Mouse (Mus musculus) embryonic facial prominence, embryonic 12.5 days (tissue): ENCODE measurements around the gene Eef2. TPM values are rescaled to one million over a fixed set of nuclear protein-coding genes. Genes with fewer than 3 reads are reported as not detected.

Source experiments
- ATAC-seq: fragments of 200-750 bp; cut with Nextera tagmentation; 2 replicates; pipeline ENCODE4 v1.8.0; 2017; ENCODE audit not compliant: insufficient number of reproducible peaks, insufficient read depth, low FRiP score, low TSS enrichment
- H3K27ac ChIP-seq: fragments of 300-500 bp; sonication (generic); 2 replicates; pipeline ENCODE4 v1.5.1; 2016; ENCODE audit warnings: mild to moderate bottlenecking
- H3K27me3 ChIP-seq: fragments of 300-500 bp; sonication (generic); 2 replicates; pipeline ENCODE4 v1.6.1; 2016; ENCODE audit warnings: mild to moderate bottlenecking, moderate library complexity
- H3K36me3 ChIP-seq: fragments of 300-500 bp; sonication (generic); 2 replicates; pipeline ENCODE4 v1.6.1; 2016; ENCODE audit warnings: mild to moderate bottlenecking
- H3K4me1 ChIP-seq: fragments of 300-500 bp; sonication (generic); 2 replicates; pipeline ENCODE4 v1.6.1; 2016
- H3K4me2 ChIP-seq: fragments of 300-500 bp; sonication (generic); replicated peaks from 2 replicates; pipeline ENCODE4 v1.6.1; 2016; ENCODE audit warnings: mild to moderate bottlenecking, moderate library complexity
- H3K4me3 ChIP-seq: fragments of 300-500 bp; sonication (generic); 2 replicates; pipeline ENCODE4 v1.5.1; 2016; ENCODE audit warnings: mild to moderate bottlenecking
- H3K9ac ChIP-seq: fragments of 300-500 bp; sonication (generic); 2 replicates; pipeline ENCODE4 v1.6.1; 2016; ENCODE audit warnings: mild to moderate bottlenecking, moderate library complexity
- H3K9me3 ChIP-seq: fragments of 300-500 bp; sonication (generic); 2 replicates; pipeline ENCODE4 v1.6.1; 2016; ENCODE audit warnings: mild to moderate bottlenecking, moderate library complexity
- WGBS: fragments of 180-500 bp; shearing (Covaris S2); methylation state at CpG from one replicate; pipeline ENCODE4 v1.1.7; 2016; 5-methylcytosine and 5-hydroxymethylcytosine counted together
- polyA plus RNA-seq: library from polyadenylated mRNA; unstranded; fragments of >200 nt; fragmentation: Nextera tagmentation; extraction: Ambion mirVana; gene quantifications from 2 replicates; pipeline ENCODE4 v1.2.1, GENCODE M21; 2016

Eef2 gene
- 552 and 562 TPM in 2 replicates for polyA plus RNA-seq

DNA sequence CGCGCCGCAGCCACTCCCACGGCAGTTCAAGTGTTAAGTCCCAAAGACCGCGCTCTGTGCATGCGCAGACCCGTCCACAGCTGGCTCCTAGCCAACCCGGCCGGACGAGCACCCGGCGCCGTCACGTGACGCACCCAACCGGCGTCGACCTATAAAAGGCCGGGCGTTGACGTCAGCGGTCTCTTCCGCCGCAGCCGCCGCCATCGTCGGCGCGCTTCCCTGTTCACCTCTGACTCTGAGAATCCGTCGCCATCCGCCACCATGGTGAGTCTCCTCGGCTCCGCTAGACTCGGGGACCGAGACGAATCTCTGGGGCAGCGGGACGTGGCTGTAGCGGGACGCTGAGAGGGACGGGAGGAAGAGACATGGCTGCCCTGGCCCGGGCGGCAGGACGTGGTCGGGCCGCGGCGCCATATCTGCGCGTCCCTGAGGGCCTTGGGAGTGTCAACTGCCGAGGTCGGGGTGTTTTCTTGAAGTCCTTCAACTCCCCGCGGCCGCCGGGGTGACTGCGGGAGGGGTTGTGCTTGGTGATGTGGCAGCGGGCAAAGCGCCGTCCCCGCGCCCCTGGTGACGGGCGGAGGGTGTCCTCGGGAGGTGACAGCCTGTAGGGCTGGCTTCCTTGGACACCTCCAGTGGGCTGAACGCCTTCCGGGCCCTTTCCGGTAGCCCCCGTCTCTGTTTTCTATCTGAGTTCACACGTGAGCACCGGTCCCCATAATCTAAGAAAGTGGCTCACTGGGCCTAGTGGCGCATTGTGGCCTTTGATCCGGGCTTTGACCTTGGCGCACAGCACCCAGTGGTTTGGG lies at the start of gene Eef2:
Eef2 (plus strand) TSS at position 166 of the 806 bp plus-strand sequence.
- Histone ChIP-seq H3K4me2 (peak within 1 kb of the TSS; percentile 94), H3K9ac (peak within 1 kb of the TSS; percentile 91), H3K36me3 (peaks cover 42% of the 10 kb centered on the region), H3K27me3 (no peaks in the 10 kb centered on the region), H3K4me1 (peaks cover 35% of the 10 kb centered on the region), H3K27ac (peak within 1 kb of the TSS; percentile 92), H3K9me3 (no peaks in the 10 kb centered on the region), H3K4me3 (peak within 1 kb of the TSS; percentile 84)
- ATAC-seq: peak; percentile 75
- under 1% methylated on average over 76 of the region's 77 CpGs for WGBS

DNA sequence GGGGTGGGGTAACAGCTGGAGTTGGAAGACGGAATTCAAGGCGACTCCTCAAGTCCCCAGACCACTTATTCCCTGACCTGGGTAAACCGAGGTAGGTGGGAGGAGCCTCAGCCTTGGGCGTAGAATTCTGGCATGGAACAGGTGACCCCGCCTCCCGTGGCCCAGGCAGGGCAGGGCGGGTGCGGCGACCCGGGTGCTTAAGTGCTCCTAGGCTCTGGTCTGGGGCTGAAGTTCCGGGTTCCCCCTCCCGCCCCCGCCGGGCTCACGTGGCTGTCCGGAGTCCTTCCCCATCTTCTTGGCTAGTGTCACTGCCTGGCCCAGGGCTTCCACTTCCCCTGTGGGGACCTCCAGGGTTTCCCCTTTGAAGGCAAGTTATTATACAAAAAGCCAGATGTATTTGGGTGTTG lies 42.2 kb upstream of the Eef2 start:
- Histone ChIP-seq H3K9ac (no peak overlapping the region), H3K4me1 (peaks cover 36% of the 10 kb centered on the region), H3K27me3 (peaks cover 31% of the 10 kb centered on the region), H3K9me3 (no peaks in the 10 kb centered on the region), H3K27ac (no peak overlapping the region), H3K4me2 (no peak overlapping the region), H3K4me3 (no peak overlapping the region), H3K36me3 (no peaks in the 10 kb centered on the region)
- ATAC-seq: no peak
- under 1% methylated on average over 16 of the region's 16 CpGs for WGBS

DNA sequence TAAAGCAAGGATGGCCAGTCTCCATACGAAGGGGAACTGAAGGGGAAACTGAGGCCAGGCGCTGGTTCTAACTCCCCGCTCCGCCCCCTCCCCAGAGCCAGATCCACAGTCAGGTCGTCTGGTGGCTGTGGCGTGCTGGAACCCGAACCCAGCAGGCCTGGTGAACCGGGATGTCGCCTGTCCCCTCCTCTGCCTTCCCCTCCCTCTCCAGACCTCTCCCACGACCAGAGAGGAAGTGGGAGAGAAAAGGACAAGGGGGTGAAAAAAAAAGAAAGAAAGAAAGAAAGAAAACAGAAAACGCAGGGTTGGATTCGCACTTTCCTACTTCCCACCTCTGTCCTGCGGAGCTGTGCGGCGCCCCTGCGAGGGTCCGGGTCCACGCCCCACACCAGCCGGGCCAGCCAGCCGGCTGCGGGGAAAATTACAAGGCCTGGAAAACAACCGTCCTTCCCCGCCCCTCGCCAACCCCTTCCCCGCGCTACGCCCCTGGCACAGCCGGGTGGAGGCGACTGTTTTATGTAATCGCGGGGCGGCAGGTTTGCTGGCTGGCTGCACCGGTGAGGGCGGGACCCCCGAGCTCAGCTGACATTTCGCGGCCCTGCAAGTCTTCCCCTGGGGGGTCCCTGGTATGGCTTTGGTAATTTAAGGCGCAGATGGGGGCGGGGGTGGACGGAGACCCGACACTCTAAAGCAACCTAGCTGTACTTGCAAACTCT lies 41.3 kb upstream of the Eef2 start, which contains the start of gene Zbtb7a:
Zbtb7a (plus strand) TSS at position 255 of the 716 bp plus-strand sequence.
- H3K9ac ChIP-seq: peak within 1 kb of the TSS; percentile 91
- no peak for ATAC-seq
- peaks cover 39% of the 10 kb centered on the region for H3K4me1 ChIP-seq
- H3K27me3 ChIP-seq: peaks cover 27% of the 10 kb centered on the region
- no peaks in the 10 kb centered on the region for H3K36me3 ChIP-seq
- H3K4me2 ChIP-seq: peak within 1 kb of the TSS; percentile 98
- no peaks in the 10 kb centered on the region for H3K9me3 ChIP-seq
- WGBS: 3% methylated on average over 40 of the region's 41 CpGs
- peak within 1 kb of the TSS; percentile 98 for H3K27ac ChIP-seq
- peak within 1 kb of the TSS; percentile 64 for H3K4me3 ChIP-seq

DNA sequence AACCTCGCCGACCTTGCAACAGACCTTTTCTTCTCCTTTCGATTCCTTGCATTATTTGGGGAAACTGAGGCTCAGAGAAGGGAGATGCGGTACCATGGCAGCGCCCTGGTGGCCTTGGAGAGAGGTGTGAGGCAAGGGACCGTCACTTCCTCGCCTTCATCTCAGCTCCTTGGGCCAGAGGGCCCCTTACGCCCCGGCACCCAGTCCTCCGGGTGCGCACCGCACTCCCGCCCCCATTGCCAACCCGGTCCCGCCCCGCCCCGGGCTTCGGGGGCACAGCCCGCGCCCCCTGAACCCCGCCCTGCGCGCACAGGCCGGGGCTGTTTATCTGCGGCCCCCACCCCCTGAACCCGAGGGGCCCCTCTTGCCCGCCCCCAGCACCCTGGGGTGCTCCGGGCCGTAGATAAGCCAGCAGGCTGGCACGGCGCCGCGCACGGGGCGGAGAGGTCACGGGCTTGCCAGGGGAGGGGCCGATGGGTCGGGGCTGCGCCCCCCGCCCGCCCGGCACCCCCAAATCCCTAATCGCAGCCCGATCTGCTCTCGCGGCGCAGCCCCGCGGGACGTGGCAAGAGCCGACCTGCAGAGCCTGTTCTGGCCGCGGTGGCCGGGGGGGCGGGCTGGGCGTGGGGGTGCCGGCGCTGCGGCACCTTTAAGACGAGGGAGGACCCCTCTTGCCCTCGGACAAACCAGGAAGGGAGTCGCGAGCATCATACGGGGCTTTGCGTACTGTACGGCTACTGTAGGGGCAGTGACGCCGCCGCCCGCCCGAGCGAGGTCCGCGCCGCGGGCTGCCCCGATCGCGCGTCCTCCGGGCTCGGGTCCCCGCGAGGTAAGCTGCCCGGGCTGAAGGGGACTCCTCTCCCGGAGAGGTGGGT lies 40.4 kb upstream of the Eef2 start:
- ATAC-seq: peak; percentile 22
- Histone ChIP-seq H3K9ac (peak overlapping the region; percentile 91), H3K4me1 (peaks cover 48% of the 10 kb centered on the region), H3K9me3 (no peaks in the 10 kb centered on the region), H3K4me3 (peak overlapping the region; percentile 64), H3K4me2 (peak overlapping the region; percentile 98), H3K27me3 (peaks cover 27% of the 10 kb centered on the region), H3K36me3 (no peaks in the 10 kb centered on the region), H3K27ac (peak overlapping the region; percentile 98)
- WGBS: under 1% methylated on average over 74 of the region's 86 CpGs

DNA sequence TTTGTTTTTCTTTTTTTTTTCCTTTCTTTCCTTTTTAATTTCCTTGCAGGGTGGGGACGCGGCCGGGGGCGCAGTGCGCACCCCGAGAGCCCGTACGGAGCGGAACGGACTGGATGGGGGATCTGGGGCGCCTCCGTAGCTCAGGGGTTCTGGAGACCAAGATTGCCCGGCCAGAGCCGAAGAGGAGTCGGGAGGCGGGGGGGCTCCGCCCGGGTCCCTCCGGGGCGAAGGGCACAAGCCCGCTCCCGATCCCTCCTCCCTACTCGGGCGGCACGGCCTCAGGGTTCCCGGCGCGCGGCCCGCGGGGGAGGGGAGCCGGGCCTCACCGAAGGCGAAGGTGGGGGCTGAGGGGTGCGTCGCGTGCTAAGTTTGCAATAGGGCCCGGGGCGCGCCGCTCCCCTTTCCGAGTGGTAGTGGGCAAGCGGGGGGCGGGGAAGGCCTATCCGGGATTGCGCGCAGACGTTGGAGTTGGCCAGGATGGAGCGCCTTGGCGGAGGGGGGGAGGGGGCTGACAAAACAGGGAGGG lies 39.7 kb upstream of the Eef2 start:
- under 1% methylated on average over 45 of the region's 50 CpGs for WGBS
- peaks cover 27% of the 10 kb centered on the region for H3K27me3 ChIP-seq
- H3K36me3 ChIP-seq: no peaks in the 10 kb centered on the region
- H3K27ac ChIP-seq: peak overlapping the region; percentile 98
- H3K4me3 ChIP-seq: peak overlapping the region; percentile 64
- ATAC-seq: peak; percentile 43
- H3K4me1 ChIP-seq: peaks cover 54% of the 10 kb centered on the region
- H3K9ac ChIP-seq: peak overlapping the region; percentile 91
- H3K9me3 ChIP-seq: no peaks in the 10 kb centered on the region
- H3K4me2 ChIP-seq: peak overlapping the region; percentile 98

DNA sequence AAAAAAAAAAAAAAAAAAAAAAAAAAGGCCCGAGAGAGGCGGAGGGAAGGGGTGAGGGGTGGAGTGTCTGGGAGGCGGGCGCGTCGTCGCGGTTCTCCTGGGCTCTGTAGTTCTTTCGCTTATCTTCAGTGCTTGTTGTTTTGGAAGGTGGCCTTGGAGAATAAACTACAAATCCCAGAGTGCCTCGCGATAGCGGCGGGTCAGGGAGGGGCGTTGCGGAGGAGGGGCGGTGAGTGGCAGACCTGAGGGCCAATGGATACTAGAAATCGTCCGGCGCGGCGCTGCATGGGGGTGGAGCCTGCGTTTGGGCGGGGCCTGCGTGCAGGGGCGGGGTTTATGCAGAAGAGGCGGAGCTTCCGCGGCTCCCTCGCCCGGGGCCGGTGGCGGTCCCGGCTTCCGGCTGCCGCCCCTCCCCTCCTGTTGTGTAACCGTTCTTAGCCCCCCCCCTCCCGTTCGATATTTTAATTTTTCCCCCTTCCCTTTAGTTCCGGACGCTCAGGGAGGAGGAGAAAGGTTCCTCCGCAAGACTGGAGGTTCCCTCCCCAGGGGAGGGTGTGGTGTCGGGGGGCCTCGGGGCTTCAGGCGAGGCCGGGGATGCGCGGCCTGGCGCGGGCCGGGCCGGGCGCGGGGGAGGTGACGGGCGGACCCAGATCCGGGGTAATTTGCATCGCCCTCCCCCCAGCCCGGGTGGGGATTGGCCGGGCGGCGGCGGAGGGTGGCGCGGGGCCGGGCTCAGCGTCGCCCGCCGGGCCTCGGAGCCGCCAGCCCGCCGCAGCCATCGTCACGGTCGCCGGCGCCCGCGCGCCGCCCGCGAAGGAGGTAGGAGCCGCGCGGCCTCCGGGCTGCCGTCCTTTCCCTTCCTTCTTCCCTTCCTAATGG lies 38.9 kb upstream of the Eef2 start:
- Histone ChIP-seq H3K4me2 (peak overlapping the region; percentile 97), H3K36me3 (no peaks in the 10 kb centered on the region), H3K9me3 (no peaks in the 10 kb centered on the region), H3K4me3 (peak overlapping the region; percentile 64), H3K9ac (peak overlapping the region; percentile 91), H3K4me1 (peaks cover 61% of the 10 kb centered on the region), H3K27me3 (peaks cover 27% of the 10 kb centered on the region), H3K27ac (peak overlapping the region; percentile 98)
- ATAC-seq: peak; percentile 90
- 0% methylated on average over 44 of the region's 89 CpGs for WGBS

DNA sequence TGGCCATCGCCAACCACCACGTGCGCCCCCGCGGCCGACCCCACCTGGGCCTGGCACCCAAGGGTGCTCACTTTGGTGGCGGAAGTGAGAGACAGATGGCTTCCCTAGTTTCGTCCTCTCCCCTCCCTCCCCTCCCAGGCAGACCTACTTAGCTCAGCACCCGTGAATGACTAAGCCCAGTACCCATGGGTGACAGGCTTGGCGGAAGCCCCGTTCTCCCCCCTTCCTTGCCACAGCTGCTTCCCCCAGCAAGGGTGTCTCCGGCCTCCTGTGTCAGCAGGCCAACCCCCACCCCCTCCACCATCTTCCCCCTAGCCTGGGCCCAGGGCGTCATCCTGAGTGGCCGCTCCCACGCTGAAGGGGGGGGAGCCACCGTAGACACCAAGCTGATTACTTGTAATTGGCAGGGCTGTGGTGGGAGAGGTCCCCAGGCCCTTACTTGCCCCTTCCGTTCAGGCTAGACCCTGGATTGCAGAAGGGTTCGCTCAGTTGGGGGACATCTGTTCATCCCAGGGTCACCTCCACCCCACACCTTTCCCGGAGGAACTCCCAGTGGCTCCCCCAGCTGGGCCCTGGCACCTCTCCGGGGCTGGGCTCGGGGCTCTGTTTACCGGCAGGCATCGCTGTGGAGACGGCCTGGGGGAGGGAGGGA lies 38.2 kb upstream of the Eef2 start:
- Histone ChIP-seq H3K4me2 (peak overlapping the region; percentile 97), H3K4me3 (peak overlapping the region; percentile 64), H3K27me3 (peaks cover 24% of the 10 kb centered on the region), H3K27ac (peak overlapping the region; percentile 87), H3K4me1 (peaks cover 64% of the 10 kb centered on the region), H3K9me3 (no peaks in the 10 kb centered on the region), H3K36me3 (peaks cover 5% of the 10 kb centered on the region; the same call in 1 of the 2 replicates), H3K9ac (peak overlapping the region; percentile 78)
- ATAC-seq: no peak
- under 1% methylated on average over 20 of the region's 24 CpGs for WGBS

DNA sequence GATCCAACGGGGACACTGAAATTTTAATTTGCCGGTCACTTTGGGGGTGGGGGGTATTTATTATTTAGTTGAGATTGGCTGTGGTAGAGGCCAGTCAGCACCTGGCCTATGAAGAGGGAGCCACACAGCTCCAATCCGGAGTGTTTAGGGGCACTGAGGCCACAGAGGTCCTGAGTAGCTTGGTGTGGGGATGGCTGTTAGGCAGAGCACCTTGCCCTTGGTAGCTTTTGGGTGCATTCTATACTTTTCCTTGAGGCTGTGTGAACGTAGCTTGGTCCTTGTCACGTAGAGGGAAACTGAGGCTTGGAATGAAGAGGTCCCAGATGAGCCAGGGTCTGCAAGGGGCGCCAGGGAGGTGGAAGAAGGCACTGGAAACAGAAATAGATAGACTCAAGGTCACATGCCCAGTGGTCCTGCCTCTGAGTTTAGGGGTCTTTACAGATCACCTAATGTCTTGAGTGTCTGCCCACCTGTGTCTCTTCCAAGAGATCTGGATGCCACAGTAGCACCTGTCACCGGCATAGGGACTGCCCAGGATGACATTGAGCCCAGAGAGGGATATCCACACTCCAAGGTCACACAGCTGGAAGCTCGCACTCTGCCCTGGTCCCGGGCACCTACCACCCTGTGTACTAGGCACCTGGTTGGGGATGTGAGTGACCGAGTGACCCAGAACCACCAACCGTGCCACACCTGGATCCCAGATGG lies 37.5 kb upstream of the Eef2 start:
- 49% methylated on average over 11 of the region's 11 CpGs for WGBS
- Histone ChIP-seq H3K9me3 (no peaks in the 10 kb centered on the region), H3K27ac (0 out of 2 replicates have a peak overlapping the region, but pooled peaks have one; percentile 87), H3K36me3 (peaks cover 12% of the 10 kb centered on the region), H3K27me3 (peaks cover 19% of the 10 kb centered on the region), H3K4me1 (peaks cover 62% of the 10 kb centered on the region), H3K4me2 (peak overlapping the region; percentile 97), H3K4me3 (peak overlapping the region; percentile 64), H3K9ac (peak overlapping the region; percentile 78)
- no peak for ATAC-seq

DNA sequence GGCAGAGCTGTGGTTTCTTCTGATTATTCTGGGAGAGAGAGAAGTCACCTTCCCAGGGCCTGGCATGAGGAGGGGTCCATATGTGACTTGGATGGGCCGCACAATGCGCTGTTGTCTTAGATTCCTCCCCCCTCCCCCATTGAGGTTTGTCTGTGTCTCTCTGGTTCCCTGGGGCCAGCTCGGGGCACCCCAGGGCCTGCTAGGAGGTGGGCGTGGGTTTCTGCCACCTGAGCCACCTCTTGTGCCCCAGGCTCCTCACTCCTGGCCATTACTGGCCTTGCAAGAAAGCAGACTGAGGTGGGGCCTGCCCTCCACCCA lies 36.9 kb upstream of the Eef2 start:
- Histone ChIP-seq H3K9ac (peak overlapping the region; percentile 37; the same call in 1 of the 2 replicates), H3K4me3 (peak overlapping the region; percentile 64; the same call in 1 of the 2 replicates), H3K4me1 (peaks cover 59% of the 10 kb centered on the region), H3K4me2 (peak overlapping the region; percentile 97), H3K36me3 (peaks cover 17% of the 10 kb centered on the region), H3K9me3 (no peaks in the 10 kb centered on the region), H3K27ac (no peak overlapping the region), H3K27me3 (peaks cover 14% of the 10 kb centered on the region)
- no peak for ATAC-seq
- WGBS: 73% methylated on average over 4 of the region's 4 CpGs
